Mouse (Mus musculus) embryonic fibroblast, embryonic 13.5 days (primary cell): ENCODE results near the gene Tenm4. TPM values are rescaled to one million over a fixed set of nuclear protein-coding genes. Genes with fewer than 3 reads are reported as not detected.

Experiments used
- H3K27ac ChIP-seq: 2 replicates; pipeline ENCODE4 v1.5.1; 2012; ENCODE audit warnings: low read length, control low read depth, inconsistent platforms; ENCODE audit not compliant: insufficient read depth
- H3K4me1 ChIP-seq: 2 replicates; pipeline ENCODE4 v1.6.1; 2011; ENCODE audit warnings: low read length; ENCODE audit not compliant: control insufficient read depth, insufficient read depth
- H3K4me3 ChIP-seq: 2 replicates; pipeline ENCODE4 v1.5.1; 2011; ENCODE audit warnings: mild to moderate bottlenecking, control low read depth, low read length; ENCODE audit not compliant: insufficient read depth
- CTCF ChIP-seq: IDR thresholded peaks from 2 replicates; pipeline ENCODE4 v1.5.1; 2011; ENCODE audit warnings: mild to moderate bottlenecking, control low read depth, low read length, moderate library complexity, borderline replicate concordance; ENCODE audit not compliant: insufficient read depth
- POLR2A ChIP-seq: IDR thresholded peaks from 2 replicates; pipeline ENCODE4 v1.6.1; 2011; ENCODE audit warnings: low read depth, mild to moderate bottlenecking, control low read depth, low read length, moderate library complexity
- polyA plus RNA-seq: library from polyadenylated mRNA; stranded (reverse); fragments of >200 nt; gene quantifications from 2 replicates; pipeline ENCODE4 v1.2.4, GENCODE M21; 2011; ENCODE audit warnings: low read depth; ENCODE audit not compliant: missing spikeins, insufficient read length

The Tenm4 gene
- polyA plus RNA-seq, 1 experiment = 17.3 TPM

GRCm38 (mm10) chr7:96390034-96390670 lies 219.1 kb downstream of the Tenm4 start:
- Histone ChIP-seq H3K27ac (peak overlapping the region; percentile 89), H3K4me3 (no peak overlapping the region), H3K4me1 (peaks cover 5% of the 10 kb centered on the region; the same call in 1 of the 2 replicates)
- no peak for TF ChIP-seq POLR2A
- TF ChIP-seq CTCF = no peak

- Histone ChIP-seq H3K4me3 (no peak overlapping the region), H3K27ac (peak overlapping the region; percentile 89), H3K4me1 (peaks cover 5% of the 10 kb centered on the region)
- TF ChIP-seq POLR2A (no peak), CTCF (no peak)
Measured at GRCm38 (mm10) chr7:96390894-96391293, 219.8 kb downstream of the Tenm4 start.

- Histone ChIP-seq H3K4me3 (no peak overlapping the region), H3K4me1 (peaks cover 5% of the 10 kb centered on the region), H3K27ac (no peak overlapping the region)
- TF ChIP-seq CTCF (no peak), POLR2A (no peak)
Measured at GRCm38 (mm10) chr7:96391797-96392472, 220.9 kb downstream of the Tenm4 start.

GRCm38 (mm10) chr7:96392600-96392999 lies 221.6 kb downstream of the Tenm4 start:
- H3K27ac ChIP-seq = no peak overlapping the region
- H3K4me3 ChIP-seq = no peak overlapping the region
- no peak for TF ChIP-seq CTCF
- TF ChIP-seq POLR2A = no peak
- H3K4me1 ChIP-seq = peaks cover 5% of the 10 kb centered on the region

- TF ChIP-seq CTCF = no peak
- no peak for TF ChIP-seq POLR2A
- Histone ChIP-seq H3K4me1 (no peaks in the 10 kb centered on the region; the same call in 1 of the 2 replicates), H3K4me3 (no peak overlapping the region)
Measured at GRCm38 (mm10) chr7:96397940-96398339, 226.9 kb downstream of the Tenm4 start.

GRCm38 (mm10) chr7:96400411-96400810 lies 229.4 kb downstream of the Tenm4 start:
- TF ChIP-seq CTCF (no peak), POLR2A (no peak)
- no peak overlapping the region for H3K4me3 ChIP-seq
- H3K4me1 ChIP-seq = no peaks in the 10 kb centered on the region; the same call in 1 of the 2 replicates
- H3K27ac ChIP-seq = no peak overlapping the region

More at GRCm38 (mm10) chr7:96397940-96398339, 226.9 kb downstream of the Tenm4 start:
- no peak overlapping the region for H3K27ac ChIP-seq

- no peaks in the 10 kb centered on the region for H3K4me1 ChIP-seq
- no peak overlapping the region for H3K27ac ChIP-seq
- TF ChIP-seq POLR2A (no peak), CTCF (no peak)
- H3K4me3 ChIP-seq = no peak overlapping the region
Measured at GRCm38 (mm10) chr7:96406630-96407214, 235.7 kb downstream of the Tenm4 start.

- Histone ChIP-seq H3K4me1 (no peaks in the 10 kb centered on the region), H3K27ac (no peak overlapping the region), H3K4me3 (no peak overlapping the region)
- TF ChIP-seq CTCF (no peak), POLR2A (no peak)
Measured at GRCm38 (mm10) chr7:96408161-96408889, 237.3 kb downstream of the Tenm4 start.

- TF ChIP-seq POLR2A (no peak), CTCF (no peak)
- H3K4me1 ChIP-seq = no peaks in the 10 kb centered on the region
- no peak overlapping the region for H3K4me3 ChIP-seq
- no peak overlapping the region for H3K27ac ChIP-seq
Measured at GRCm38 (mm10) chr7:96409323-96409880, 238.4 kb downstream of the Tenm4 start.
